In genomic region chr10:105403931-105404330, GRCm38 (mm10) we compare ENCODE assay signal across 18 mouse cellular contexts.
A peak's percentile ranks its signal among the peaks of the same experiment; 100 is the strongest.
DNase-seq lines count a peak whose midpoint lies in the region; ATAC-seq and TF ChIP-seq lines count a peak whose summit lies in the region.
"Had no signal": no experiment of that assay in that cellular context is flagged by ENCODE, and none has a peak within 500 bp of the region (broad histone marks: within the 10 kb centered on the region; RNA-seq: fewer than 3 reads in every experiment).

No protein-coding gene starts in this region.

- no peak for ATAC-seq in hindbrain, postnatal 0 days
- ATAC-seq in hindbrain, embryonic 14.5 days (ENCODE audit: low FRiP score), result no peak
- ATAC-seq: forebrain, embryonic 16.5 days had no signal

- H3K36me3 ChIP-seq in hindbrain, postnatal 0 days (ENCODE audit: insufficient read depth, low read length), result no peaks in the 10 kb centered on the region
- no peaks in the 10 kb centered on the region for H3K36me3 ChIP-seq in hindbrain, embryonic 14.5 days (replicated peaks; ENCODE audit: control insufficient read depth, insufficient read depth)
- H3K36me3 ChIP-seq: forebrain, embryonic 12.5 days; heart, embryonic 13.5 days had no signal

- H3K4me2 ChIP-seq in hindbrain, postnatal 0 days (ENCODE audit: low read depth, low read length), result no peak overlapping the region
- H3K4me2 ChIP-seq in hindbrain, embryonic 14.5 days (replicated peaks), result no peak overlapping the region
- H3K4me2 ChIP-seq: embryonic facial prominence, embryonic 13.5 days; forebrain, embryonic 12.5 days; heart, embryonic 13.5 days had no signal

- WGBS in hindbrain, postnatal 0 days, result 52% methylated on average over 3 of the region's 3 CpGs
- WGBS in hindbrain, embryonic 14.5 days, result 73% methylated on average over 3 of the region's 3 CpGs

- intact Hi-C loops in left cerebral cortex, postnatal 10 days (cut with DNase I), result loop anchor here (10.0 kb wide), 1 partner anchor 171 kb away; the partner anchor contains the start of gene Tmtc2

- H3K27me3 ChIP-seq in hindbrain, postnatal 0 days (ENCODE audit: insufficient read depth, low read length), result no peaks in the 10 kb centered on the region
- H3K27me3 ChIP-seq in hindbrain, embryonic 14.5 days (ENCODE audit: control insufficient read depth, insufficient read depth, low read length), result no peaks in the 10 kb centered on the region
- H3K27me3 ChIP-seq: embryonic facial prominence, embryonic 13.5 days; forebrain, embryonic 12.5 days; heart, embryonic 13.5 days had no signal

- peaks cover 8% of the 10 kb centered on the region; the same call in 1 of the 2 replicates for H3K4me1 ChIP-seq in hindbrain, postnatal 0 days (ENCODE audit: insufficient read depth, low read length)
- H3K4me1 ChIP-seq in hindbrain, embryonic 14.5 days (replicated peaks; ENCODE audit: control insufficient read depth, insufficient read depth, low read length), result peaks cover 13% of the 10 kb centered on the region; the same call in 1 of the 2 replicates

- TF ChIP-seq CTCF in hindbrain, postnatal 0 days (IDR thresholded peaks at IDR 0.05; ENCODE audit: low read depth), result no peak
- no peak for TF ChIP-seq CTCF in layer of hippocampus, adult 2 months (conservative IDR thresholded peaks at IDR 0.05)

- H3K9ac ChIP-seq in hindbrain, postnatal 0 days (replicated peaks; ENCODE audit: low read length), result no peak overlapping the region
- H3K9ac ChIP-seq in hindbrain, embryonic 14.5 days, result no peak overlapping the region
- H3K9ac ChIP-seq: embryonic facial prominence, embryonic 13.5 days; forebrain, embryonic 12.5 days; heart, embryonic 13.5 days had no signal

- no peak overlapping the region for H3K4me3 ChIP-seq in hindbrain, postnatal 0 days (ENCODE audit: low read length)
- no peak overlapping the region for H3K4me3 ChIP-seq in hindbrain, embryonic 14.5 days (replicated peaks; ENCODE audit: low read length)
- H3K4me3 ChIP-seq in layer of hippocampus, adult 2 months, result no peak overlapping the region
- H3K4me3 ChIP-seq: embryonic facial prominence, embryonic 13.5 days; forebrain, embryonic 12.5 days; heart, embryonic 13.5 days had no signal

- H3K9me3 ChIP-seq in hindbrain, postnatal 0 days (ENCODE audit: low read length), result no peaks in the 10 kb centered on the region
- no peaks in the 10 kb centered on the region for H3K9me3 ChIP-seq in hindbrain, embryonic 14.5 days (ENCODE audit: control insufficient read depth, low read length)
- H3K9me3 ChIP-seq: embryonic facial prominence, embryonic 13.5 days; forebrain, embryonic 12.5 days; heart, embryonic 13.5 days had no signal

- H3K27ac ChIP-seq in hindbrain, postnatal 0 days, result no peak overlapping the region
- no peak overlapping the region for H3K27ac ChIP-seq in hindbrain, embryonic 14.5 days
- peak overlapping the region; percentile 6; the same call in 1 of the 2 replicates for H3K27ac ChIP-seq in layer of hippocampus, adult 2 months
- H3K27ac ChIP-seq: embryonic facial prominence, embryonic 13.5 days; forebrain, embryonic 12.5 days; heart, embryonic 13.5 days had no signal

- peak; percentile 47 for DNase-seq in hindbrain, postnatal 0 days (ENCODE audit: low spot score)
- DNase-seq in hindbrain, embryonic 14.5 days (ENCODE audit: low spot score), result no peak
- DNase-seq in layer of hippocampus, adult 2 months (ENCODE audit: low spot score in 2 of 2), result no peak
- DNase-seq in layer of hippocampus, adult 8-10 months (ENCODE audit: low spot score in 2 of 2), result no peak
- peak; percentile 32 for DNase-seq in lung, postnatal 36 days
- no peak for DNase-seq in lung, postnatal 10 days
- no peak for DNase-seq in left cerebral cortex, postnatal 10 days (ENCODE audit: extremely low spot score in 1 of 2, low spot score in 2 of 2)
- DNase-seq: adrenal gland, adult 8-10 months; cerebellum, adult 11 months; cerebellum, adult 8-10 months; cerebellum, postnatal 36 days; gastrocnemius, postnatal 36 days; heart, adult 11 months; heart, postnatal 36 days had no signal

Comparison
In these comparisons a context has a peak if more than half of its experiments do, and no peak if none do; other contexts are left out.
1. DNase-seq: peak in hindbrain, postnatal 0 days (single experiment) and lung, postnatal 36 days (single experiment); none in hindbrain, embryonic 14.5 days (single experiment), layer of hippocampus, adult 2 months (0 of 2), layer of hippocampus, adult 8-10 months (0 of 2), lung, postnatal 10 days (single experiment) and left cerebral cortex, postnatal 10 days (0 of 2).